ENCODE assay signal across 12 mouse cellular contexts in the genomic region with DNA sequence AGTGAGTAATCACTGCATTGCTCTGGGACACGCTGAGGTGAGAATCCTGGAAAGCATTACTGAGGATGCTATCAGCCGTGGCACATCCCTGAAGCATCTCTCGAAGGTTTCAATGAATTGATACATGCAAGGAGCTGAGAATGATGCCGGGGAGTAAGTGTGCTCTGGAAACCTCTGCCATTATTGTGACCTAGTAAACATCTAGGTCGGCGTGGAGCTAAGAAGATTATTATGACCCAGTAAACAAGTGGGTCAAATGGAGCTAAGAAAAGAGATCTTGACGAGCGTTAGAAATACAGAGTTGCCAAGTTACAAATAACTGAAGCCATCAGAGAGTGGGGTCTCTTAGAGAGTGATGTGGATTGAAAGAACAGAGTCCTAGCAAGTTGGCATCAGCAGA.
"Had no signal": no experiment of that assay in that cellular context is flagged by ENCODE, and none has a peak within 500 bp of the region (broad histone marks: within the 10 kb centered on the region; RNA-seq: fewer than 3 reads in every experiment).

No protein-coding gene starts in this region.

- DNase-seq: gastrocnemius, adult 2 months; gastrocnemius, postnatal 10 days; gastrocnemius, postnatal 25 days; heart, adult 2 months; heart, postnatal 14 days; heart, postnatal 4 days; kidney, adult 18-20 months; kidney, adult 8-10 months; kidney, postnatal 10 days; kidney, postnatal 25 days; kidney, postnatal 4 days; liver had no signal
